Mouse (Mus musculus) midbrain, postnatal 0 days (tissue): ENCODE measurements around the gene Lce1d. TPM values are rescaled to one million over a fixed set of nuclear protein-coding genes. Genes with fewer than 3 reads are reported as not detected.

ENCODE experiments used
- ATAC-seq: fragments of 200-750 bp; cut with Nextera tagmentation; 2 replicates; pipeline ENCODE4 v1.8.0; 2017; ENCODE audit warnings: moderate number of reproducible peaks, mild to moderate bottlenecking, moderate TSS enrichment, moderate library complexity; ENCODE audit not compliant: low FRiP score
- DNase-seq: peaks from one replicate; pipeline ENCODE4 v3.0.0-alpha.2; 2015; ENCODE audit warnings: low spot score
- H3K27ac ChIP-seq: fragments of 300-500 bp; sonication (generic); 2 replicates; pipeline ENCODE4 v1.5.1; 2014; ENCODE audit warnings: low read depth, mild to moderate bottlenecking, low read length, mixed read lengths
- H3K27me3 ChIP-seq: fragments of 300-500 bp; sonication (generic); 2 replicates; pipeline ENCODE4 v1.6.1; 2014; ENCODE audit warnings: low read length, control low read depth, mixed read lengths; ENCODE audit not compliant: insufficient read depth
- H3K36me3 ChIP-seq: fragments of 300-500 bp; sonication (generic); 2 replicates; pipeline ENCODE4 v1.6.1; 2014; ENCODE audit warnings: low read length, control low read depth, mixed read lengths; ENCODE audit not compliant: insufficient read depth
- H3K4me1 ChIP-seq: fragments of 300-500 bp; sonication (generic); 2 replicates; pipeline ENCODE4 v1.6.1; 2014; ENCODE audit warnings: mild to moderate bottlenecking, control low read depth, antibody characterized with exemption, low read length, mixed read lengths; ENCODE audit not compliant: insufficient read depth
- H3K4me2 ChIP-seq: fragments of 300-500 bp; sonication (generic); 2 replicates; pipeline ENCODE4 v1.6.1; 2014; ENCODE audit warnings: low read depth, mild to moderate bottlenecking, low read length, mixed read lengths; ENCODE audit not compliant: poor library complexity, severe bottlenecking
- H3K4me3 ChIP-seq: fragments of 300-500 bp; sonication (generic); 2 replicates; pipeline ENCODE4 v1.5.1; 2014; ENCODE audit warnings: low read depth, mild to moderate bottlenecking, low read length, moderate library complexity
- H3K9ac ChIP-seq: fragments of 300-500 bp; sonication (generic); replicated peaks from 2 replicates; pipeline ENCODE4 v1.6.1; 2014; ENCODE audit warnings: mild to moderate bottlenecking, low read length, moderate library complexity, mixed read lengths; ENCODE audit not compliant: poor library complexity, severe bottlenecking
- H3K9me3 ChIP-seq: fragments of 300-500 bp; sonication (generic); 2 replicates; pipeline ENCODE4 v1.6.1; 2016; ENCODE audit warnings: low read length, control low read depth
- CTCF ChIP-seq: IDR thresholded peaks from 2 replicates; pipeline ENCODE4 v1.5.1; 2016; ENCODE audit warnings: antibody characterized with exemption, mild to moderate bottlenecking
- WGBS: fragments of 180-500 bp; shearing (Covaris S2); extraction: QIAGEN DNeasy Blood & Tissue Kit; methylation state at CpG from one replicate; pipeline ENCODE4 v1.1.7; 2014; 5-methylcytosine and 5-hydroxymethylcytosine counted together
- polyA plus RNA-seq: library from polyadenylated mRNA; unstranded; fragments of >200 nt; fragmentation: Nextera tagmentation; extraction: Ambion mirVana; gene quantifications from 2 replicates; pipeline ENCODE4 v1.2.1, GENCODE M21; 2015
- total RNA-seq: library from RNA; depleted of rRNA; stranded (reverse); fragments of >200 nt; gene quantifications from 2 replicates; pipeline ENCODE4 v1.2.3, GENCODE M21; 2014; rRNA removed

Lce1d gene
- total and polyA plus RNA-seq, 2 experiments from 2014 or later = 1.4 TPM; not detected in 1

- TF ChIP-seq CTCF = no peak
- Histone ChIP-seq H3K9ac (no peak overlapping the region), H3K27ac (no peak overlapping the region), H3K36me3 (no peaks in the 10 kb centered on the region), H3K4me1 (no peaks in the 10 kb centered on the region), H3K4me2 (no peak overlapping the region), H3K27me3 (no peaks in the 10 kb centered on the region), H3K9me3 (no peaks in the 10 kb centered on the region), H3K4me3 (no peak overlapping the region)
- ATAC-seq = no peak
- no peak for DNase-seq
- WGBS = 96% methylated on average over 15 of the region's 15 CpGs
These were observed 47.2 kb downstream of the Lce1d start for GRCm38 (mm10) chr3:92639854-92640253.

DNA sequence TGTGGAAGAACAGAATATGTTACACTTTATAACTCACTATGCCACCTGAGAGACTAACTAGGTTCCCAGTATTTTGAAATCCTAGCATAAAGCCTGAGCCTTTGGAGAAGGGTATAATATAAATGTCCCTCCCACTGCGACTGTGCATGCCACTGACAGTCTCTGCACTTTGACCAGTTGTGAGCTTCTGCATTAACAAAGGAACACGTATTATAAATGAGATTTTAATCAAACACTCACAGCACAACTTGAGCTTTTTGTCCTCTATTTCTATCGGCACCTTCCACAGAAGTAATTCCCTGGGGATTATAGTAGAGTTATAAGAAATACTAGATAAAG, 48.4 kb downstream of the Lce1d start:
- Histone ChIP-seq H3K4me2 (no peak overlapping the region), H3K27me3 (no peaks in the 10 kb centered on the region), H3K27ac (no peak overlapping the region), H3K4me3 (no peak overlapping the region), H3K4me1 (no peaks in the 10 kb centered on the region), H3K9me3 (no peaks in the 10 kb centered on the region), H3K9ac (no peak overlapping the region), H3K36me3 (no peaks in the 10 kb centered on the region)
- TF ChIP-seq CTCF = no peak
- 59% methylated on average over 3 of the region's 3 CpGs for WGBS
- DNase-seq (no peak), ATAC-seq (no peak)

- TF ChIP-seq CTCF = no peak
- no peaks in the 10 kb centered on the region for H3K9me3 ChIP-seq
- H3K4me2 ChIP-seq = no peak overlapping the region
- H3K9ac ChIP-seq = no peak overlapping the region
- H3K4me3 ChIP-seq = no peak overlapping the region
- no peaks in the 10 kb centered on the region for H3K27me3 ChIP-seq
- WGBS = 15% methylated on average over 1 of the region's 1 CpGs
- H3K36me3 ChIP-seq = no peaks in the 10 kb centered on the region
- DNase-seq (peak; percentile 35), ATAC-seq (no peak)
- H3K4me1 ChIP-seq = no peaks in the 10 kb centered on the region
- H3K27ac ChIP-seq = no peak overlapping the region
These were observed 49.0 kb downstream of the Lce1d start for GRCm38 (mm10) chr3:92637745-92638652.

Other genes with a start within 250 kb of the Lce1d start
- not detected in 2 replicates for gene Sprr1b, start 248.4 kb downstream of the Lce1d start, total RNA-seq
- gene Sprr1b, start 248.4 kb downstream of the Lce1d start, polyA plus RNA-seq = not detected in 2 replicates
- gene Sprr3, start 228.5 kb downstream of the Lce1d start, total RNA-seq = not detected in 2 replicates
- not detected in 2 replicates for gene Sprr3, start 228.5 kb downstream of the Lce1d start, polyA plus RNA-seq
- gene Sprr1a, start 201.3 kb downstream of the Lce1d start, total RNA-seq = not detected in 2 replicates
- not detected in 2 replicates for gene Sprr1a, start 201.3 kb downstream of the Lce1d start, polyA plus RNA-seq
- not detected in 2 replicates for gene Sprr4, start 186.7 kb downstream of the Lce1d start, total RNA-seq
- gene Sprr4, start 186.7 kb downstream of the Lce1d start, polyA plus RNA-seq = not detected in 2 replicates
- not detected in 2 replicates for gene 2310046K23Rik, start 152.7 kb downstream of the Lce1d start, total RNA-seq
- not detected in 2 replicates for gene 2310046K23Rik, start 152.7 kb downstream of the Lce1d start, polyA plus RNA-seq
- 0.82 TPM in 1 of 2 replicates, not detected in the other for gene Ivl, start 113.5 kb downstream of the Lce1d start, total RNA-seq
- gene Ivl, start 113.5 kb downstream of the Lce1d start, polyA plus RNA-seq = not detected in 2 replicates
- not detected in 2 replicates for gene Smcp, start 98.2 kb downstream of the Lce1d start, total RNA-seq
- gene Smcp, start 98.2 kb downstream of the Lce1d start, polyA plus RNA-seq = not detected in 2 replicates
- not detected in 2 replicates for gene 2210017I01Rik, start 79.7 kb downstream of the Lce1d start, total RNA-seq
- not detected in 2 replicates for gene 2210017I01Rik, start 79.7 kb downstream of the Lce1d start, polyA plus RNA-seq
- gene Lce6a, start 65.5 kb downstream of the Lce1d start, total RNA-seq = not detected in 2 replicates
- gene Lce6a, start 65.5 kb downstream of the Lce1d start, polyA plus RNA-seq = not detected in 2 replicates
- gene Lce1a1, start 38.9 kb downstream of the Lce1d start, total RNA-seq = 0.99 TPM in 1 of 2 replicates, not detected in the other
- not detected in 2 replicates for gene Lce1a1, start 38.9 kb downstream of the Lce1d start, polyA plus RNA-seq
- gene Lce1b, start 30.3 kb downstream of the Lce1d start, total RNA-seq = 2.7 TPM in 1 of 2 replicates, not detected in the other
- gene Lce1b, start 30.3 kb downstream of the Lce1d start, polyA plus RNA-seq = not detected in 2 replicates
- not detected in 2 replicates for gene Lce1a2, start 16.9 kb downstream of the Lce1d start, total RNA-seq
- gene Lce1a2, start 16.9 kb downstream of the Lce1d start, polyA plus RNA-seq = not detected in 2 replicates
- 4.8 TPM in 1 of 2 replicates, not detected in the other for gene Lce1c, start 8.0 kb downstream of the Lce1d start, total RNA-seq
- gene Lce1c, start 8.0 kb downstream of the Lce1d start, polyA plus RNA-seq = not detected in 2 replicates
- not detected in 2 replicates for gene Lce1e, start 21.9 kb upstream of the Lce1d start, total RNA-seq
- not detected in 2 replicates for gene Lce1e, start 21.9 kb upstream of the Lce1d start, polyA plus RNA-seq
- not detected in 2 replicates for gene Lce1f, start 33.1 kb upstream of the Lce1d start, total RNA-seq
- not detected in 2 replicates for gene Lce1f, start 33.1 kb upstream of the Lce1d start, polyA plus RNA-seq
- not detected in 2 replicates for gene Gm38119, start 51.9 kb upstream of the Lce1d start, total RNA-seq
- gene Gm38119, start 51.9 kb upstream of the Lce1d start, polyA plus RNA-seq = not detected in 2 replicates
- gene Lce1g, start 65.1 kb upstream of the Lce1d start, total RNA-seq = 1.9 TPM in 1 of 2 replicates, not detected in the other
- gene Lce1g, start 65.1 kb upstream of the Lce1d start, polyA plus RNA-seq = not detected in 2 replicates
- not detected in 2 replicates for gene Lce1h, start 77.9 kb upstream of the Lce1d start, total RNA-seq
- not detected in 2 replicates for gene Lce1h, start 77.9 kb upstream of the Lce1d start, polyA plus RNA-seq
- 0.66 TPM in 1 of 2 replicates, not detected in the other for gene Lce1i, start 91.7 kb upstream of the Lce1d start, total RNA-seq
- gene Lce1i, start 91.7 kb upstream of the Lce1d start, polyA plus RNA-seq = not detected in 2 replicates
- not detected in 2 replicates for gene Lce1j, start 103.3 kb upstream of the Lce1d start, total RNA-seq
- not detected in 2 replicates for gene Lce1j, start 103.3 kb upstream of the Lce1d start, polyA plus RNA-seq
- not detected in 2 replicates for gene Lce1k, start 120.7 kb upstream of the Lce1d start, total RNA-seq
- gene Lce1k, start 120.7 kb upstream of the Lce1d start, polyA plus RNA-seq = not detected in 2 replicates
- gene Kprp, start 140.0 kb upstream of the Lce1d start, total RNA-seq = 0.82 TPM in 1 of 2 replicates, not detected in the other
- gene Kprp, start 140.0 kb upstream of the Lce1d start, polyA plus RNA-seq = not detected in 2 replicates
- not detected in 2 replicates for gene Lce1l, start 164.1 kb upstream of the Lce1d start, total RNA-seq
- gene Lce1l, start 164.1 kb upstream of the Lce1d start, polyA plus RNA-seq = not detected in 2 replicates
- gene 2310050C09Rik, start 183.0 kb upstream of the Lce1d start, total RNA-seq = 0.71 TPM in 1 of 2 replicates, not detected in the other
- not detected in 2 replicates for gene 2310050C09Rik, start 183.0 kb upstream of the Lce1d start, polyA plus RNA-seq
- gene Lce3a, start 239.0 kb upstream of the Lce1d start, total RNA-seq = not detected in 2 replicates
- gene Lce3a, start 239.0 kb upstream of the Lce1d start, polyA plus RNA-seq = not detected in 2 replicates
- gene Lce3b, start 245.8 kb upstream of the Lce1d start, total RNA-seq = not detected in 2 replicates
- not detected in 2 replicates for gene Lce3b, start 245.8 kb upstream of the Lce1d start, polyA plus RNA-seq